Mouse (Mus musculus) layer of hippocampus, adult 8-10 months (tissue): ENCODE results near the gene A630001G21Rik. TPM values are rescaled to one million over a fixed set of nuclear protein-coding genes. Genes with fewer than 3 reads are reported as not detected.
A peak's percentile ranks its signal among the peaks of the same experiment; 100 is the strongest.

Experiments used
- DNase-seq, 2 experiments: peaks; one replicate each; pipeline ENCODE4 v3.0.0; 2022; ENCODE audit warnings: low spot score in 2 of 2
- total RNA-seq, 4 experiments: library from RNA; stranded (reverse); gene quantifications; 2 replicates each; pipeline ENCODE4 v1.2.4; 2022

Gene A630001G21Rik
- total RNA-seq, 4 experiments from 2014 or later, result 0.21 to 1.8 (median 1.5) TPM; not detected in 1

- DNase-seq, result no peak
Measured at GRCm38 (mm10) chr1:85735463-85736123, 42.9 kb downstream of the A630001G21Rik start.

GRCm38 (mm10) chr1:85734511-85734910 is 43.9 kb downstream of the A630001G21Rik start:
- no peak for DNase-seq

- DNase-seq, result no peak
Measured at GRCm38 (mm10) chr1:85732581-85732980, 45.9 kb downstream of the A630001G21Rik start.

GRCm38 (mm10) chr1:85730471-85730870 is 48.0 kb downstream of the A630001G21Rik start:
- DNase-seq, result no peak

GRCm38 (mm10) chr1:85720220-85720893 is 58.1 kb downstream of the A630001G21Rik start:
- no peak for DNase-seq

- DNase-seq, result no peak
Measured at GRCm38 (mm10) chr1:85719049-85719448, 59.4 kb downstream of the A630001G21Rik start.

- no peak for DNase-seq
Measured at GRCm38 (mm10) chr1:85716447-85717027, 61.9 kb downstream of the A630001G21Rik start.

- DNase-seq, result no peak
Measured at GRCm38 (mm10) chr1:85714501-85714900, 63.9 kb downstream of the A630001G21Rik start.

GRCm38 (mm10) chr1:85706754-85707153 is 71.7 kb downstream of the A630001G21Rik start:
- DNase-seq, result no peak

- DNase-seq, result no peak
Measured at GRCm38 (mm10) chr1:85705552-85705951, 72.9 kb downstream of the A630001G21Rik start.

GRCm38 (mm10) chr1:85703245-85704186 is 74.9 kb downstream of the A630001G21Rik start:
- peak; percentile 30 to 33 for DNase-seq

GRCm38 (mm10) chr1:85702531-85702930 is 75.9 kb downstream of the A630001G21Rik start:
- no peak for DNase-seq

GRCm38 (mm10) chr1:85697721-85698493 is 80.5 kb downstream of the A630001G21Rik start:
- no peak for DNase-seq

- no peak for DNase-seq
Measured at GRCm38 (mm10) chr1:85695646-85696045, 82.8 kb downstream of the A630001G21Rik start.

- DNase-seq, result no peak
Measured at GRCm38 (mm10) chr1:85693280-85693679, 85.2 kb downstream of the A630001G21Rik start.

- no peak for DNase-seq
Measured at GRCm38 (mm10) chr1:85692281-85692680, 86.2 kb downstream of the A630001G21Rik start.

- DNase-seq, result no peak
Measured at GRCm38 (mm10) chr1:85690544-85690943, 87.9 kb downstream of the A630001G21Rik start.

GRCm38 (mm10) chr1:85687346-85687745 is 91.1 kb downstream of the A630001G21Rik start:
- no peak for DNase-seq

GRCm38 (mm10) chr1:85686666-85687065 is 91.8 kb downstream of the A630001G21Rik start:
- DNase-seq, result no peak

GRCm38 (mm10) chr1:85680226-85680625 is 98.2 kb downstream of the A630001G21Rik start:
- DNase-seq, result no peak
